Comparison of ENCODE assay signal across 18 mouse cellular contexts in the genomic region with DNA sequence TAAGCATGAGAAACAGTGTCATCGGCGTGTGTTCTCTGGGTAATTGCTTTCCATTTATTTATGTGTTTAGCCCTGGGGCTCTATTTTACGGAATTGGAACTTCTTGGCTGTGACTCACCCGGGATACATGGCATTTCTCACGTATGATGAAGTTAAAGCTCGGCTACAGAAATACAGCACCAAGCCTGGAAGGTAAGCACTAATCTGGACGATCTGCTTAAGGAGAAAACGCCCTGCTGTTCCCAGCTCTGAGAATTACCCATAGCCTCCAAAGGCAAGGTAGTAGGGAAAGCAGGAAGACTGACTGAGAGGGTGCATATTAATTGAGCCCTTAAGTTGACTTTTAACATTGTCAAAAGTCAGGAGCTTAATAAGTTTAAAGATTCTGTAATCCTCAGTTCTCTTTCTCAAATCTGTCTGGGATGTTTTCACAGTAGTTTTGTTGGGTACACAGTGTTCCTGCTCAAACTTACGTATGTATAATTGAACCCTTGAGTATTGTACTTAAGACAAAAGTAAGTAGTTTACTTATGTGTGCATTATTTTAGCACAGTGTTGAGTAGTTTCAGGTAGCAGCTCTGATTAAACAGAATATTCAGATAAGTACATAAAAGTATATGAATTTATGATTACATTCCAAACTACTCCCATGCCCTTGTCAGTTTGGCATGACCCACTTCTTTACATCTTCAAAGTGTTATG.
A peak's percentile ranks its signal among the peaks of the same experiment; 100 is the strongest.
DNase-seq lines count a peak whose midpoint lies in the region; ATAC-seq and TF ChIP-seq lines count a peak whose summit lies in the region.
"Had no signal": no experiment of that assay in that cellular context is flagged by ENCODE, and none has a peak within 500 bp of the region (broad histone marks: within the 10 kb centered on the region; RNA-seq: fewer than 3 reads in every experiment).

No protein-coding gene starts in this region.

- no peaks in the 10 kb centered on the region for H3K4me1 ChIP-seq in kidney, adult 2 months (ENCODE audit: control insufficient read depth, insufficient read depth, low read length)
- H3K4me1 ChIP-seq in lung, embryonic 16.5 days (replicated peaks; ENCODE audit: control insufficient read depth, insufficient read depth, low read length): peaks cover 3% of the 10 kb centered on the region; the same call in 1 of the 2 replicates
- H3K4me1 ChIP-seq in intestine, postnatal 0 days (replicated peaks; ENCODE audit: control insufficient read depth, insufficient read depth, low read length): 0 out of 2 replicates have a peak, but pooled peaks cover 4% of the 10 kb centered on the region
- H3K4me1 ChIP-seq: forebrain, embryonic 12.5 days had no signal

- DNase-seq in kidney, adult 2 months: peak; percentile 9
- no peak for DNase-seq in kidney, adult 18-20 months
- DNase-seq in lung, postnatal 14 days: no peak
- DNase-seq in fibroblast of lung, adult 2 months (ENCODE audit: low read depth): peak; percentile 19
- DNase-seq: adrenal gland, adult 2 months; adrenal gland, postnatal 25 days; cerebellum, adult 18-20 months; cerebellum, adult 9-11 months; cerebellum, postnatal 36 days; gastrocnemius, postnatal 10 days had no signal

- H3K9ac ChIP-seq in lung, embryonic 16.5 days (ENCODE audit: low read length): no peak overlapping the region
- no peak overlapping the region for H3K9ac ChIP-seq in intestine, postnatal 0 days (ENCODE audit: low read depth, low read length)
- H3K9ac ChIP-seq: embryonic facial prominence, embryonic 15.5 days; forebrain, embryonic 12.5 days; heart, embryonic 12.5 days; hindbrain, embryonic 14.5 days had no signal

- no peak overlapping the region for H3K4me3 ChIP-seq in kidney, adult 2 months (ENCODE audit: insufficient read depth, low read depth, low read length)
- no peak overlapping the region for H3K4me3 ChIP-seq in lung, embryonic 16.5 days (ENCODE audit: low read length)
- no peak overlapping the region for H3K4me3 ChIP-seq in intestine, postnatal 0 days (ENCODE audit: low read depth, low read length)
- H3K4me3 ChIP-seq: embryonic facial prominence, embryonic 15.5 days; forebrain, embryonic 12.5 days; heart, embryonic 12.5 days; hindbrain, embryonic 10.5 days had no signal

- TF ChIP-seq CTCF in kidney, adult 2 months (conservative IDR thresholded peaks at IDR 0.05; ENCODE audit: insufficient read depth, insufficient read length, low read depth, low read length): no peak
- no peak for TF ChIP-seq CTCF in intestine, postnatal 0 days (IDR thresholded peaks at IDR 0.05; ENCODE audit: low read depth)

- H3K9me3 ChIP-seq in lung, embryonic 16.5 days (ENCODE audit: control insufficient read depth, low read length): no peaks in the 10 kb centered on the region
- no peaks in the 10 kb centered on the region for H3K9me3 ChIP-seq in intestine, postnatal 0 days (ENCODE audit: control insufficient read depth)
- H3K9me3 ChIP-seq: embryonic facial prominence, embryonic 15.5 days; forebrain, embryonic 12.5 days; heart, embryonic 12.5 days; hindbrain, embryonic 10.5 days had no signal

- no peak overlapping the region for H3K27ac ChIP-seq in kidney, adult 2 months (ENCODE audit: insufficient read depth, low read depth, low read length)
- no peak overlapping the region for H3K27ac ChIP-seq in lung, embryonic 16.5 days (ENCODE audit: low read length)
- H3K27ac ChIP-seq in intestine, postnatal 0 days (ENCODE audit: low read depth, low read length): no peak overlapping the region
- H3K27ac ChIP-seq: forebrain, embryonic 12.5 days; hindbrain, embryonic 10.5 days had no signal

- H3K27me3 ChIP-seq in kidney, adult 2 months (replicated peaks; ENCODE audit: control insufficient read depth, insufficient read depth, low read length): no peaks in the 10 kb centered on the region
- no peaks in the 10 kb centered on the region for H3K27me3 ChIP-seq in lung, embryonic 16.5 days (ENCODE audit: control insufficient read depth, insufficient read depth, low read depth, low read length)
- H3K27me3 ChIP-seq in intestine, postnatal 0 days (replicated peaks; ENCODE audit: control insufficient read depth, insufficient read depth, low read length): no peaks in the 10 kb centered on the region
- H3K27me3 ChIP-seq: CH12.LX; embryonic facial prominence, embryonic 15.5 days; forebrain, embryonic 12.5 days; heart, embryonic 12.5 days had no signal

- H3K36me3 ChIP-seq in kidney, adult 2 months (ENCODE audit: control insufficient read depth, insufficient read depth, low read length): peaks cover 2% of the 10 kb centered on the region; the same call in 1 of the 2 replicates
- peaks cover 7% of the 10 kb centered on the region; the same call in 1 of the 2 replicates for H3K36me3 ChIP-seq in lung, embryonic 16.5 days (ENCODE audit: control insufficient read depth, insufficient read depth, low read length)
- no peaks in the 10 kb centered on the region for H3K36me3 ChIP-seq in intestine, postnatal 0 days (ENCODE audit: control insufficient read depth, insufficient read depth)

- no peak for TF ChIP-seq POLR2A in kidney, adult 2 months (IDR thresholded peaks at IDR 0.05; ENCODE audit: low read depth, low read length)

- no peak overlapping the region for H3K4me2 ChIP-seq in lung, embryonic 16.5 days (ENCODE audit: low read depth, low read length)
- H3K4me2 ChIP-seq in intestine, postnatal 0 days (replicated peaks; ENCODE audit: low read depth): no peak overlapping the region
- H3K4me2 ChIP-seq: forebrain, embryonic 12.5 days; heart, embryonic 12.5 days; hindbrain, embryonic 14.5 days had no signal

- WGBS in kidney, adult 2 months: 67% methylated on average over 9 of the region's 9 CpGs
- 80% methylated on average over 9 of the region's 9 CpGs for WGBS in lung, embryonic 16.5 days
- WGBS in intestine, postnatal 0 days: 84% methylated on average over 9 of the region's 9 CpGs

- 0 out of 2 replicates have a peak, but pooled peaks have one; percentile 65 for ATAC-seq in lung, embryonic 16.5 days (ENCODE audit: low read depth)
- ATAC-seq in intestine, postnatal 0 days: no peak

Comparison
In these comparisons a context has a peak if more than half of its experiments do, and no peak if none do; other contexts are left out.
1. DNase-seq: peak in kidney, adult 2 months (single experiment) and fibroblast of lung, adult 2 months (single experiment); none in kidney, adult 18-20 months (single experiment) and lung, postnatal 14 days (single experiment).